Mouse (Mus musculus): ENCODE data around the gene Dapk3.
"Not testable (repeated sequence)": the region's sequence is repeated elsewhere in the genome, so short reads cannot be mapped to it uniquely, and the experiment has no call there.

Gene Dapk3

GRCm38 (mm10) chr10:81179451-81180342 lies 3.1 kb upstream of the Dapk3 start:
- no peak for DNase-seq

- no peak for DNase-seq
Observed at GRCm38 (mm10) chr10:81180946-81181345, 1.9 kb upstream of the Dapk3 start.

GRCm38 (mm10) chr10:81181860-81182259 lies 945 bp upstream of the Dapk3 start:
- not testable (repeated sequence) for DNase-seq

- no peak for DNase-seq
Observed at GRCm38 (mm10) chr10:81183805-81184204, 1.0 kb downstream of the Dapk3 start, which contains the start of gene 4930442H23Rik. 4930442H23Rik (minus strand) TSS chr10:81183849.

GRCm38 (mm10) chr10:81184765-81185164 lies 2.0 kb downstream of the Dapk3 start:
- DNase-seq: no peak

- no peak for DNase-seq
Observed at GRCm38 (mm10) chr10:81187161-81187560, 4.4 kb downstream of the Dapk3 start.

- no peak for DNase-seq
Observed at GRCm38 (mm10) chr10:81189821-81190220, 7.0 kb downstream of the Dapk3 start.

GRCm38 (mm10) chr10:81190236-81190911 lies 7.6 kb downstream of the Dapk3 start:
- peak; percentile 37 for DNase-seq

- DNase-seq: no peak
Observed at GRCm38 (mm10) chr10:81190912-81191321, 8.1 kb downstream of the Dapk3 start.

- peak; percentile 43 for DNase-seq
Observed at GRCm38 (mm10) chr10:81191342-81191982, 8.7 kb downstream of the Dapk3 start.

- DNase-seq: peak; percentile 92
Observed at GRCm38 (mm10) chr10:81192270-81192967, 9.6 kb downstream of the Dapk3 start.

GRCm38 (mm10) chr10:81192968-81193501 lies 10.2 kb downstream of the Dapk3 start:
- peak; percentile 60 for DNase-seq

- no peak for DNase-seq
Observed at GRCm38 (mm10) chr10:81193991-81194774, 11.4 kb downstream of the Dapk3 start.

GRCm38 (mm10) chr10:81195300-81195699 lies 12.5 kb downstream of the Dapk3 start:
- DNase-seq: no peak

GRCm38 (mm10) chr10:81196470-81197065 lies 13.8 kb downstream of the Dapk3 start:
- no peak for DNase-seq

- DNase-seq: no peak
Observed at GRCm38 (mm10) chr10:81197305-81197704, 14.5 kb downstream of the Dapk3 start.

- DNase-seq: peak; percentile 71
Observed at GRCm38 (mm10) chr10:81198230-81198629, 15.4 kb downstream of the Dapk3 start.

- no peak for DNase-seq
Observed at GRCm38 (mm10) chr10:81198990-81199389, 16.2 kb downstream of the Dapk3 start.

GRCm38 (mm10) chr10:81200141-81200540 lies 17.3 kb downstream of the Dapk3 start:
- no peak for DNase-seq

GRCm38 (mm10) chr10:81200605-81201287 lies 17.9 kb downstream of the Dapk3 start:
- no peak for DNase-seq
